Mouse (Mus musculus) gastrocnemius, postnatal 14 days (tissue): ENCODE measurements around the gene Zeb2. TPM values are rescaled to one million over a fixed set of nuclear protein-coding genes. Genes with fewer than 3 reads are reported as not detected.

Experiments used
- DNase-seq: peaks from one replicate; pipeline ENCODE4 v3.0.0; 2021; ENCODE audit warnings: mixed read lengths
- intact Hi-C: fragments of 180-260 bp; cut with DNase I; formaldehyde crosslinking; loops from one replicate; pipeline ENCODE4 v1.15.1; 2025; ENCODE audit warnings: low total_unique reads
- microRNA-seq, 2 experiments: library from miRNA; unstranded; fragments of <30 nt; microRNA quantifications; one replicate each; pipeline ENCODE4 v1.2.0; 2021
- total RNA-seq, 2 experiments: library from RNA; stranded (reverse); gene quantifications; 2 replicates each; pipeline ENCODE4 v1.2.3; 2021

Zeb2 gene
- total RNA-seq, 2 experiments from 2014 or later, result 40.8 to 59.9 TPM

DNA sequence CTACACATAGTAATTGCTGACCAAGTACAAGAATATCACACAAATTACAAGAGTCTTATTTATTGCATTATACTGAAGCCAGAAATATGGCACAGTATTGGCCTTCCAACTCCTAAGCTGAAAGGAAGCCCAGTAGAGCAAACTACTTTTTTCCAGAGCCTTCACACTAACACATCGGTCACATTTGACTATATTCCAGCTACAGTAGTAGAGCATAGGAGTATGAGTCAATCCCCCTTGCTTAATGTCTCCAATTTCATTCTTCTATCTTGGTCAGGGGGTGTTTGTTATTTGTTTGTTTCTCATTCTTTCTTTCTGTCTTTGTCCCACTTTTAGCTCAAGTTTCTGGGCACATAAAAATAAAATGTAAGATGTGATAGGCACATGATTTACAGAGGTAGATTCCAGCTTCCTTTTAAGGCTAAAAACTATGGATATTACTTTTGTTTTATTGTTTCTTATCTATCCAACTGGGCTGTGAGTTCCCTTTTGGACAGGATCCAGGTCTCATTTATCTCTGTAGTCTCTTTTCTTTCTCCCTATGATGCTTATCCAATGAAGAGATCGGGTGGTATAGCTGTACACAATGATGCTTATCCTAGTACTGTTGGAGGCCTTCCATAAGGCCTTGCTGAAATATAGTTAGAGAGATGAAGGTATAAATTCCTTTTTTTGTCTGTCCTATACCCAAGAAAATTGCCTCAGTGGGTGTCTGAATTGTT is 151.2 kb downstream of the Zeb2 start:
- DNase-seq, result no peak
- intact Hi-C loops, result no loop called here

DNA sequence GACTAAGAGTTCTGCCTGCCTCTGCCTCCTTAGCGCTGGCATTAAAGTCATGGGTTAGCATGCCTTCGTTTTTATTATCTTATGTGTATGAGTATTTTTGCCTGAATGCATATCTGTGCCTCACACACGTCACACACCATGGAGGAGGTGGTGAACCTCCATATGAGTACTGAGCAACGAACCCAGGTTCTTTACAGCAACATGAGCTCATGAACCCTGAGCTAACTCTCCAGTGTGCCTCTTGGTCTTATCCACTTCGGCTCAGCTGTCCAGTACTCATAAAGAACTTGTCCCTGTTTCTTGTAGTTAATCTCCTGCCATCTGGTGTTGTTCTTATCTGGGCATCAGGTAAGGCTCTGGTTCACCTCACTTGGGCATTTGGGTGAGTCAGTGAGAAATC is 154.6 kb downstream of the Zeb2 start:
- intact Hi-C loops, result no loop called here
- DNase-seq, result no peak

DNA sequence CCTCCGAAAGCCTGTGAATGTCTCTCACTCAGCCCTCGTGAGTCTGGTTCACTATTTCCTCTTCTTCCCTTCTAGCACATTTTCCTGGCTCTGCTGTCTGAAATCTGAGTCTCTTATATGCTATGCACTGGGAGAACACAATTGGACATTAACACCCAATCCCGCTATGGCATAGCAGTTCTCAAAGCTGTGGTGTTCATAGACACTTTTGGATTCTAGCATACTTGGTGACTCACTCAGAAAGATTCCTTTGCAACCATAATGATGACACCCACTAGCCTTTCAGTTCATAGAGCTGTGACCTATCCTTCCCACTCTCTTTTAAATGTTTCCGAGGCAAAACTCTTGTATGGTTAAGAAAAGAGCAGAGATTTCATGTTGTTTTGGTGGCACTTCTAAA is 156.0 kb downstream of the Zeb2 start:
- DNase-seq, result no peak
- intact Hi-C loops, result no loop called here

- intact Hi-C loops, result no loop called here
- DNase-seq, result no peak
Measured at GRCm38 (mm10) chr2:44960561-44960960, 156.6 kb downstream of the Zeb2 start.

DNA sequence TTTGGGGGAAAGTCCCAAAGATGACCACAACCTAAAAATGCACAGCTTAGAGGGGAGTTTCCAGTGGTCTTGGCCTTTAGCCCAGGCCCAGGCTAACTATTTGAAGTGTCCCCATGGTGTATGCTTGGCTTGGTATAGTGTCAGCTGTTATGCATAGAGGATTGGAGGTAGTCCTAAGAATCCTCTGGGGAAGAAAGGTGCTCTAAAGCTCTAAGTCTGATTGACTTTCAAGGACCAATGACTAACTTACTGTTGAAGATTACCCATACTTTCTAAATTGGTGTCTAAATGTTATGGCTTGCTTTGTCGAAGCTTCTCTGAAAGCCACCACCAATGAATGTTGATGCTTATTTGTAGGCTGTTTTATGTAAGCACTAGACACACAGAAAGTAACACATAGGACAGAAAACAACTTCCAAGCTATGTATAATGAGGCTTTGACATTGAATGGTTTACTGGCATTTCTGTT is 159.8 kb downstream of the Zeb2 start:
- intact Hi-C loops, result no loop called here

DNA sequence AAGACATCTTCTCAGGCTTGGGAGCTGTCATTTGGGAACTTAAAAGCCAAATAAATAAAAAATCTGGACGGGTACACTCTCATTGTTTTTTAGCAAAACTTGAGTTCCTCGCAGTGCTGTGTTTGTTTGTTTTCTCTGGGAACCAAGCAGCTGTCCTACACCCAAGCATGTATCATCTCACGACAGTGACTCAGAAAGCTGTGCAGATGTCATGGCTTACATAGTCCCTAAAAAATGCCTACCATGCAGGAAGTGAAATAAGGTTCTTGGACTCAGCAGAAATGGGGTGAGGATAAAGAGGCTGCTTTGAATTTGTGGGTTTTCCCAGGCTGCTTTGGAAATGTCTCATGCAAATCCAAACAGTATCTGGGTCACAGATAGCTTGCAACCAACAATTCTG is 161.0 kb downstream of the Zeb2 start:
- DNase-seq, result no peak
- intact Hi-C loops, result no loop called here

More for the DNA sequence above, 159.8 kb downstream of the Zeb2 start:
- DNase-seq, result no peak

DNA sequence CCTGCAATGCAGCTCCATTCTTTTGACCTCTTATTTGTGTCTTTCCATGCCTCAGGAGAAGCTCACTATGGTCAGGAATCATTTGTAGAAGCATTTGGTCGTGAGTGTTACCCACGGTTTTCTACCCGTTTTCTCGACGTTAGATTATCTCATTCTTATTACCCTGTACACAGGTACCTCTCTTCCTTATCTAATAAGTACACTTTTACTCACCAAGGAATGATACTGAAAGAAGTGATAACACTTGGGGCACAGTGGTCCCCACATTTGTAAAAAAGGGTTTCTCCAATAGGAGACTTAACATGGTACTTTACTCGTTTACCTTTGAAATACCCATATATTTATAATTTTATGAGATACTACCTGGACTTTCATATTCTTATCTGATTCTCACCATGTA is 161.7 kb downstream of the Zeb2 start:
- intact Hi-C loops, result no loop called here
- no peak for DNase-seq

- intact Hi-C loops, result no loop called here
- no peak for DNase-seq
Measured at GRCm38 (mm10) chr2:44954180-44954579, 163.0 kb downstream of the Zeb2 start.

- DNase-seq, result no peak
- intact Hi-C loops, result no loop called here
Measured at GRCm38 (mm10) chr2:44952830-44953422, 164.3 kb downstream of the Zeb2 start.

- no peak for DNase-seq
- intact Hi-C loops, result no loop called here
Measured at GRCm38 (mm10) chr2:44951651-44952213, 165.5 kb downstream of the Zeb2 start.

DNA sequence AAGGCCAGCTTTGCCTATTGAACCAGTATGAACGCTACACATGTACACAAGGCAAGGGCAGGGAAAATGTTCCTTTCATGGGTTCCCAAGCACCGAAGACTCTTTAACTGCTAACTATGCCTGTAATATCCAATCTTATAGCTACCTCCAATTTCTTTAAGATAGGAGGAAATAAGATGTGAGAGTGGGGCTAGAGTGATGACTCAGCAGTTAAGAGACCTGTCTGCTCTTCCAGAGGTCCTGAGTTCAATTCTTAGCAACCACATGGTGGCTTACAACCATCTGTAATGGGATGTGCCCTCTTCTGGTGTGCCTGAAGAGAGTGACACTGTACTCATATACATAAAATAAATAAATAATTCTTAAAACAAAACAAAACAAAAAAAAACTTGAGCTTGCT is 172.5 kb downstream of the Zeb2 start:
- no peak for DNase-seq
- intact Hi-C loops, result no loop called here

Small RNA genes lying within 50 kb of the gene (microRNA-seq; reads per million reads assigned to microRNA genes)
- 1.3 to 2.0 reads per million in 2 experiments for gene Mir5129

Other genes with a start within 250 kb of the Zeb2 start
- gene Gtdc1, start 189.7 kb downstream of the Zeb2 start, total RNA-seq, result 10 to 100 TPM; 23.5 to 24.4 TPM